Mouse (Mus musculus) ES-E14 (cell line): Measurements from ENCODE around the gene Mtr. TPM values are rescaled to one million over a fixed set of nuclear protein-coding genes. Genes with fewer than 3 reads are reported as not detected.

ENCODE experiments used
- DNase-seq: peaks from one replicate; pipeline ENCODE4 v3.0.0-alpha.2; 2013; ENCODE audit warnings: low read depth, low spot score
- H3K27ac ChIP-seq: 2 replicates; pipeline ENCODE4 v1.5.1; 2012; ENCODE audit warnings: low read depth, mild to moderate bottlenecking, low read length, moderate library complexity, mixed read lengths; ENCODE audit not compliant: poor library complexity, insufficient read depth, severe bottlenecking
- H3K36me3 ChIP-seq: 2 replicates; pipeline ENCODE4 v1.6.1; 2012; ENCODE audit warnings: mild to moderate bottlenecking, low read length, moderate library complexity, mixed read lengths; ENCODE audit not compliant: control insufficient read depth, poor library complexity, insufficient read depth, severe bottlenecking
- H3K4me1 ChIP-seq, 2 experiments: fragments of 150-350 bp in 1 of 2; sonication (generic) in 1 of 2; 2 replicates each; pipeline ENCODE4 v1.6.1; 2012; ENCODE audit warnings: low read length in 2 of 2, mild to moderate bottlenecking in 1 of 2, mixed read lengths in 1 of 2; ENCODE audit not compliant: control insufficient read depth in 2 of 2, insufficient read depth in 2 of 2, poor library complexity in 1 of 2
- H3K4me3 ChIP-seq, 2 experiments: fragments of 150-350 bp in 1 of 2; sonication (generic) in 1 of 2; 2 replicates each; pipeline ENCODE4 v1.5.1; 2012; ENCODE audit warnings: low read length in 2 of 2, low read depth in 1 of 2, mild to moderate bottlenecking in 1 of 2, mixed read lengths in 1 of 2; ENCODE audit not compliant: insufficient read depth in 1 of 2, poor library complexity in 1 of 2, severe bottlenecking in 1 of 2
- H3K9ac ChIP-seq: 2 replicates; pipeline ENCODE4 v1.6.1; 2012; ENCODE audit warnings: low read depth, mild to moderate bottlenecking, low read length, mixed read lengths; ENCODE audit not compliant: poor library complexity, insufficient read depth, severe bottlenecking
- H3K9me3 ChIP-seq: fragments of 150-350 bp; sonication (generic); 2 replicates; pipeline ENCODE4 v1.6.1; 2012; ENCODE audit warnings: low read depth, mild to moderate bottlenecking, low read length; ENCODE audit not compliant: control insufficient read depth, insufficient read depth
- CHD2 ChIP-seq: IDR thresholded peaks from 2 replicates; pipeline ENCODE4 v1.6.1; 2014; ENCODE audit warnings: mild to moderate bottlenecking, low read depth, low read length, inconsistent platforms
- HCFC1 ChIP-seq: IDR thresholded peaks from 2 replicates; pipeline ENCODE4 v1.6.1; 2012; ENCODE audit warnings: low read length, inconsistent platforms, borderline replicate concordance; ENCODE audit not compliant: insufficient read depth
- MAFK ChIP-seq: IDR thresholded peaks from 2 replicates; pipeline ENCODE4 v1.6.1; 2014; ENCODE audit warnings: mild to moderate bottlenecking, low read depth, low read length, inconsistent platforms; ENCODE audit not compliant: insufficient read depth
- ZC3H11A ChIP-seq: IDR thresholded peaks from 2 replicates; pipeline ENCODE4 v1.6.1; 2012; ENCODE audit warnings: low read depth, mild to moderate bottlenecking, inconsistent platforms, low read length, borderline replicate concordance
- ZNF384 ChIP-seq: IDR thresholded peaks from 2 replicates; pipeline ENCODE4 v1.6.1; 2012; ENCODE audit warnings: low read depth, low read length, inconsistent platforms
- in situ Hi-C, 2 experiments: fragments of 600-800 bp; cut with MboI; formaldehyde crosslinking; loops; one replicate each; pipeline ENCODE4 v1.15.1; 2025; ENCODE audit warnings: low sequenced_read_pairs in 2 of 2, inconsistent platforms in 1 of 2; ENCODE audit not compliant: unreplicated experiment in 2 of 2
- total RNA-seq: library from RNA; depleted of rRNA; stranded (reverse); fragments of 300-350 nt; gene quantifications from 2 replicates; pipeline ENCODE4 v1.2.3, GENCODE M21; 2012

Gene Mtr
- total RNA-seq, 1 experiment: 25.4 TPM

- Histone ChIP-seq H3K4me1 (peaks cover 2 to 10% of the 10 kb centered on the region in 2 experiments; a peak in 3 of 4 replicates), H3K9me3 (no peaks in the 10 kb centered on the region), H3K27ac (no peak overlapping the region), H3K36me3 (no peaks in the 10 kb centered on the region), H3K9ac (no peak overlapping the region), H3K4me3 (no peak overlapping the region)
- TF ChIP-seq ZC3H11A (no peak), HCFC1 (no peak), ZNF384 (no peak), MAFK (no peak), CHD2 (no peak)
- DNase-seq: no peak
- in situ Hi-C loops: no loop called here
These were observed 98.4 kb downstream of the Mtr start for GRCm38 (mm10) chr13:12159288-12160120.

- H3K9me3 ChIP-seq: peaks cover 6% of the 10 kb centered on the region; the same call in 1 of the 2 replicates
- H3K4me3 ChIP-seq: no peak overlapping the region
- H3K36me3 ChIP-seq: no peaks in the 10 kb centered on the region
- peaks cover 2 to 6% of the 10 kb centered on the region in 2 experiments; a peak in 2 of 4 replicates for H3K4me1 ChIP-seq
- no peak overlapping the region for H3K27ac ChIP-seq
- no peak overlapping the region for H3K9ac ChIP-seq
- TF ChIP-seq ZC3H11A: no peak
- no peak for TF ChIP-seq ZNF384
- no peak for TF ChIP-seq HCFC1
- TF ChIP-seq MAFK: no peak
- TF ChIP-seq CHD2: no peak
- in situ Hi-C loops: no loop called here
- no peak for DNase-seq
These were observed 104.0 kb downstream of the Mtr start for GRCm38 (mm10) chr13:12153922-12154321.

GRCm38 (mm10) chr13:12146918-12147507 is 110.9 kb downstream of the Mtr start:
- TF ChIP-seq ZNF384 (no peak), MAFK (no peak), HCFC1 (no peak), CHD2 (no peak), ZC3H11A (no peak)
- in situ Hi-C loops: no loop called here

GRCm38 (mm10) chr13:12146402-12146801 is 111.5 kb downstream of the Mtr start:
- H3K36me3 ChIP-seq: no peaks in the 10 kb centered on the region
- H3K4me1 ChIP-seq: 0 out of 4 replicates have a peak, but pooled peaks cover 0 to 2% of the 10 kb centered on the region in 2 experiments
- in situ Hi-C loops: no loop called here
- H3K9ac ChIP-seq: no peak overlapping the region
- no peak overlapping the region for H3K27ac ChIP-seq
- no peak for TF ChIP-seq ZC3H11A
- TF ChIP-seq ZNF384: no peak
- TF ChIP-seq HCFC1: no peak
- no peak overlapping the region for H3K4me3 ChIP-seq
- DNase-seq: no peak
- 0 out of 2 replicates have a peak, but pooled peaks cover 1% of the 10 kb centered on the region for H3K9me3 ChIP-seq

More at GRCm38 (mm10) chr13:12146918-12147507, 110.9 kb downstream of the Mtr start:
- DNase-seq: no peak
- Histone ChIP-seq H3K9ac (no peak overlapping the region), H3K36me3 (no peaks in the 10 kb centered on the region), H3K9me3 (peaks cover 6% of the 10 kb centered on the region; the same call in 1 of the 2 replicates), H3K4me1 (0 out of 4 replicates have a peak, but pooled peaks cover 0 to 2% of the 10 kb centered on the region in 2 experiments), H3K4me3 (no peak overlapping the region), H3K27ac (no peak overlapping the region)
